Mouse (Mus musculus) MEL (cell line): ENCODE results near the gene Gm45021. TPM values are rescaled to one million over a fixed set of nuclear protein-coding genes. Genes with fewer than 3 reads are reported as not detected.

Experiments used
- DNase-seq: peaks from one replicate; pipeline ENCODE4 v3.0.0; 2011; ENCODE audit warnings: low read depth, low spot score
- H3K27ac ChIP-seq: 2 replicates; pipeline ENCODE4 v1.5.1; 2012; ENCODE audit warnings: low read depth, mild to moderate bottlenecking, control low read depth, low read length, moderate library complexity; ENCODE audit not compliant: control insufficient read depth
- H3K27me3 ChIP-seq, 2 experiments: fragments of 150-350 bp in 1 of 2; sonication (generic) in 1 of 2; 2 replicates each; pipeline ENCODE4 v1.6.1; 2012; ENCODE audit warnings: low read length in 2 of 2, mild to moderate bottlenecking in 2 of 2, improper control_type of control experiment in 1 of 2, moderate library complexity in 1 of 2; ENCODE audit not compliant: insufficient read depth in 2 of 2, control insufficient read depth in 1 of 2
- H3K36me3 ChIP-seq, 2 experiments: 2 replicates each; pipeline ENCODE4 v1.6.1; 2012 to 2014; ENCODE audit warnings: low read length in 2 of 2, improper control_type of control experiment in 1 of 2, inconsistent platforms in 1 of 2, mild to moderate bottlenecking in 1 of 2; ENCODE audit not compliant: insufficient read depth in 2 of 2, control insufficient read depth in 1 of 2
- H3K4me1 ChIP-seq, 2 experiments: fragments of 150-350 bp in 1 of 2; sonication (generic) in 1 of 2; 2 replicates each; pipeline ENCODE4 v1.6.1; 2012; ENCODE audit warnings: low read length in 2 of 2, improper control_type of control experiment in 1 of 2, mild to moderate bottlenecking in 1 of 2; ENCODE audit not compliant: insufficient read depth in 2 of 2, control insufficient read depth in 1 of 2
- H3K4me3 ChIP-seq, 2 experiments: fragments of 150-350 bp in 1 of 2; sonication (generic) in 1 of 2; 2 replicates each; pipeline ENCODE4 v1.5.1; 2012; ENCODE audit warnings: low read depth in 2 of 2, low read length in 2 of 2, mild to moderate bottlenecking in 2 of 2, moderate library complexity in 2 of 2, control low read depth in 1 of 2, improper control_type of control experiment in 1 of 2; ENCODE audit not compliant: control insufficient read depth in 1 of 2, insufficient read depth in 1 of 2
- H3K79me2 ChIP-seq: 2 replicates; pipeline ENCODE4 v1.6.1; 2012; ENCODE audit warnings: mild to moderate bottlenecking, low read length, moderate library complexity; ENCODE audit not compliant: control insufficient read depth, poor library complexity, insufficient read depth
- H3K9ac ChIP-seq: 2 replicates; pipeline ENCODE4 v1.6.1; 2012; ENCODE audit warnings: low read depth, mild to moderate bottlenecking, control low read depth, low read length, moderate library complexity; ENCODE audit not compliant: control insufficient read depth, poor library complexity, severe bottlenecking
- H3K9me3 ChIP-seq: fragments of 150-350 bp; sonication (generic); replicated peaks from 2 replicates; pipeline ENCODE4 v1.6.1; 2012; ENCODE audit warnings: mild to moderate bottlenecking, low read length, improper control_type of control experiment, moderate library complexity; ENCODE audit not compliant: insufficient read depth
- CHD1 ChIP-seq: IDR thresholded peaks from 2 replicates; pipeline ENCODE4 v1.6.1; 2012; ENCODE audit warnings: low read depth, mild to moderate bottlenecking, inconsistent platforms, low read length, improper control_type of control experiment
- CHD2 ChIP-seq: IDR thresholded peaks from 2 replicates; pipeline ENCODE4 v1.6.1; 2011; ENCODE audit warnings: low read length, improper control_type of control experiment
- EP300 ChIP-seq, 2 experiments: IDR thresholded peaks; 2 replicates each; pipeline ENCODE4 v1.6.1; 2011; ENCODE audit warnings: improper control_type of control experiment in 2 of 2, low read length in 2 of 2, low read depth in 1 of 2, mild to moderate bottlenecking in 1 of 2
- ETS1 ChIP-seq: IDR thresholded peaks from 2 replicates; pipeline ENCODE4 v1.6.1; 2012; ENCODE audit warnings: low read depth, mild to moderate bottlenecking, inconsistent platforms, low read length, improper control_type of control experiment, moderate library complexity
- MAFK ChIP-seq: IDR thresholded peaks from 2 replicates; pipeline ENCODE4 v1.6.1; 2011; ENCODE audit warnings: low read depth, mild to moderate bottlenecking, low read length, improper control_type of control experiment, borderline replicate concordance
- MAX ChIP-seq: IDR thresholded peaks from 2 replicates; pipeline ENCODE4 v1.6.1; 2011; ENCODE audit warnings: low read length, improper control_type of control experiment
- MEF2A ChIP-seq: IDR thresholded peaks from 2 replicates; pipeline ENCODE4 v1.6.1; 2014; ENCODE audit warnings: low read depth, mild to moderate bottlenecking, inconsistent platforms, low read length, improper control_type of control experiment; ENCODE audit not compliant: poor library complexity, insufficient replicate concordance, severe bottlenecking; ENCODE audit errors: extremely low read depth
- MYC ChIP-seq: IDR thresholded peaks from 2 replicates; pipeline ENCODE4 v1.6.1; 2011; ENCODE audit warnings: low read depth, mild to moderate bottlenecking, low read length, improper control_type of control experiment, moderate library complexity
- RCOR1 ChIP-seq: IDR thresholded peaks from 2 replicates; pipeline ENCODE4 v1.6.1; 2012; ENCODE audit warnings: low read depth, mild to moderate bottlenecking, inconsistent platforms, low read length, improper control_type of control experiment
- TBP ChIP-seq: IDR thresholded peaks from 2 replicates; pipeline ENCODE4 v1.8.0; 2011; ENCODE audit warnings: low read depth, low read length, improper control_type of control experiment
- USF2 ChIP-seq, 2 experiments: IDR thresholded peaks; 2 replicates each; pipeline ENCODE4 v1.6.1; 2011 to 2012; ENCODE audit warnings: improper control_type of control experiment in 2 of 2, low read length in 2 of 2, borderline replicate concordance in 1 of 2, inconsistent platforms in 1 of 2, low read depth in 1 of 2, mild to moderate bottlenecking in 1 of 2; ENCODE audit not compliant: insufficient read depth in 1 of 2
- ZC3H11A ChIP-seq: IDR thresholded peaks from 2 replicates; pipeline ENCODE4 v1.6.1; 2012; ENCODE audit warnings: low read depth, mild to moderate bottlenecking, inconsistent platforms, low read length, improper control_type of control experiment
- polyA plus RNA-seq, 2 experiments: library from polyadenylated mRNA; stranded (reverse) in 1 of 2; unstranded in 1 of 2; fragments of >175 nt in 1 of 2; fragments of >200 nt in 1 of 2; gene quantifications; 2 replicates each; pipeline versions ENCODE4 v1.2.1 to v1.2.4; 2012; ENCODE audit warnings: low replicate concordance in 2 of 2, low read depth in 1 of 2; ENCODE audit not compliant: insufficient read length in 2 of 2, insufficient read depth in 1 of 2, missing spikeins in 1 of 2
- total RNA-seq: library from RNA; depleted of rRNA; stranded (reverse); fragments of 300-350 nt; gene quantifications from 2 replicates; pipeline ENCODE4 v1.2.3, GENCODE M21; 2012

Gene Gm45021
- total and polyA plus RNA-seq, 3 experiments: not detected

DNA sequence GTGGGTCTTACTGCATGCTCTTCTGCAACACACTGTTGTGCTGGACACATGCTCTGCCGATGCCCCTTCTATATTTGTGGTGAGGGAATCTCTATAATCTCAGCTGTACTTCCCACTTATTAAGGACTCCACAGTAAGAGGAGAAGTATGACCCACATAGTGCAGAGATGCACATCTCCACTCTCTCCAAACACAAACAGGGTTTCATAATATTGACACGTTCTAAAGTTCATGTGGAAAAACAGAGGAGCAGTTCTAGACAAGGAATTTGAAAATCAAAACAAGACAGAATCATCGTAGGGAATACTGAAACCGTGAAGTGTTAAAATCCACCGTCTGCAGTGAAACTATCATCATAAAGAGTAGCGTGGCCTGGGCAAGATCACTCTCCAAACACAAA is 2.5 kb downstream of the Gm45021 start:
- Histone ChIP-seq H3K9me3 (no peaks in the 10 kb centered on the region), H3K36me3 (no peaks in the 10 kb centered on the region), H3K9ac (no peak overlapping the region), H3K4me1 (no peaks in the 10 kb centered on the region), H3K27ac (no peak overlapping the region), H3K79me2 (no peaks in the 10 kb centered on the region)
- DNase-seq: no peak
- TF ChIP-seq MAX: no peak
- TF ChIP-seq MAFK: no peak
- no peak for TF ChIP-seq MYC
- no peak for TF ChIP-seq MEF2A
- no peak for TF ChIP-seq TBP
- TF ChIP-seq USF2 (IDR thresholded peaks at IDR 0.05; ENCODE audit: borderline replicate concordance in 1 of 2, insufficient read depth in 1 of 2, low read depth in 1 of 2, low read length in 2 of 2): no peak
- no peak for TF ChIP-seq ZC3H11A
- TF ChIP-seq, all 39 proteins: peak for 0
- no peaks in the 10 kb centered on the region for H3K27me3 ChIP-seq
- H3K4me3 ChIP-seq: no peak overlapping the region

DNA sequence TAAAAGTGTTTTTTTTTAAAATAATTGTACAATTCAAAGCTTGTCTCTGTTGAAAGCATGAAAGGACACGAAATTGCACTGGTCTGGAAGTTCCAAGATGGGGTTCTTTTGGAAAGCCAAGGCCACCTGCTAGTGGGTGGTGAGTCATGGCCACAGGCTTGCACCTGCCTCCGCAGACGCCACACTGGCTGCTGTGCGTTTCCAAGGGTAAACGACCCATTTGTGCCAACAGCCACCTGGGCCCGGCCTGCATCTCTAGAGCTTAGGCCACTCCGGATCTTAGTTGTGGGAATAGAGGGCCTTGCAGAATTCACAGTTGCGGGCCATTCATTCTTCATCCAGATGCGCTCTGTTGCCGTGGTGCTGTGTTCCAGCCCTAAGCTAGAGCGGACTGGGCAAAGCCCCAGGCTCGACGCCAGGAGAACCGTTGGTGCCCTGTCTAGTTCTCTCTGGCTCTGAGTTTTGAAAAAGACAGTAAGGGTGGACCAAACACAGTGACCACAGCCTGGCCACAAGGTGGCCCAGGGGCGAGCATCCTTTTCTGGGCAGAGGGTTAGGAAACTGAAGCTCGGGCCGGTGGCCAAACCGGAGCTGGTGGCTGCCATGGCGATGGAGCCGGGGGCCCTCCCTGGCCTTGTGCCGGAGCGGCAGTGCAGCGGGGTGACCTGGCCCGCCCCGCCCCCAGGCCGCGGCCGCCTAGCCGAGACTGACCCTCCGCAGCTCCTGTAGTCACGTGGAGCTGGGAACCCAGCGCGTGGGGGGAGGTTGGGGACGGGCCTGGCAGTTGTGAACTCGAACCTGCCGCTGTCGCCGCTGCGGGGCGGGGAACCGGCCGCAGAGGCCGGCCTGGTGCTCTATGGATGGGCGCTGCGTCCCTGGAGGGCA is 4.0 kb downstream of the Gm45021 start, which contains the start of the genes Repin1 and Gm44965:
Gene Repin1 (plus strand): TSS at position 726 of the 885 bp plus-strand sequence.
Gene Gm44965 (plus strand): TSS at position 784 of the 885 bp plus-strand sequence.
- Histone ChIP-seq H3K27ac (no peak within 1 kb of the TSS), H3K36me3 (no peaks in the 10 kb centered on the region), H3K9ac (no peak within 1 kb of the TSS), H3K4me1 (no peaks in the 10 kb centered on the region), H3K4me3 (no peak within 1 kb of the TSS), H3K79me2 (no peaks in the 10 kb centered on the region), H3K27me3 (no peaks in the 10 kb centered on the region), H3K9me3 (no peaks in the 10 kb centered on the region)
- DNase-seq: no peak
- no peak for TF ChIP-seq RCOR1
- TF ChIP-seq ETS1: no peak
- TF ChIP-seq EP300 (IDR thresholded peaks at IDR 0.05; ENCODE audit: low read depth in 1 of 2, low read length in 2 of 2): no peak
- TF ChIP-seq CHD2: no peak
- TF ChIP-seq CHD1: no peak
